Comparison of ENCODE assay signal across 12 mouse cellular contexts in the genomic region with DNA sequence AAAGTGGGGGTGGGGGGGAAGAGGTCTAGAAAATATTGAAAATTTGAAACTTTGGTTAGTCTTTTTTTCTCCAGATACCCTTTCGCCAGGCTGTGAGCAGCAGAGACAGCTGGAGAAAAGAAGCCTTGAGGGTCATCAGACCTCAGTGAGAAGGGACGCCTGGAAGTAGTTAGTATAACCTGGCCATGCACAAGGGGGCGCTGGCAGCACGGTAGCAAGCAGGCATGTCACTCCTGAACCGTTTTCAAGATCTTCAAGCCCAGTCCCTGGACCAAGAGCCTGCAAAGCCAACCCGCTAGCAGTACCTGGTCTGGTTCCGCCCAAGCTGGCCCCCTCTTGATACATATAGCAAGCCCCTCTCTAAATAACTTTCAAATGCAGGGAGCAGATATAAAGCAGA.
DNase-seq lines count a peak whose midpoint lies in the region; ATAC-seq lines count a peak whose summit lies in the region.
"Had no signal": no experiment of that assay in that cellular context is flagged by ENCODE, and none has a peak within 500 bp of the region (broad histone marks: within the 10 kb centered on the region; RNA-seq: fewer than 3 reads in every experiment).

No protein-coding gene starts in this region.

- H3K4me1 ChIP-seq in liver, embryonic 12.5 days, result no peaks in the 10 kb centered on the region
- H3K4me1 ChIP-seq: limb, embryonic 15.5 days; megakaryocyte, embryonic 14.5 days had no signal

- H3K27ac ChIP-seq in liver, embryonic 12.5 days, result no peak overlapping the region
- H3K27ac ChIP-seq: limb, embryonic 15.5 days had no signal

- no peak overlapping the region for H3K4me3 ChIP-seq in liver, embryonic 12.5 days
- H3K4me3 ChIP-seq: limb, embryonic 15.5 days; megakaryocyte, embryonic 14.5 days had no signal

- peak; percentile 42 for DNase-seq in cerebellum, adult 11 months
- DNase-seq in cerebellum, postnatal 4 days (ENCODE audit: low spot score in 2 of 2), result no peak
- peak; percentile 9 to 18 for DNase-seq in left cerebral cortex, adult 18-20 months (ENCODE audit: low spot score in 2 of 2)
- DNase-seq in left cerebral cortex, postnatal 14 days (ENCODE audit: low spot score in 2 of 2), result no peak
- DNase-seq in R1 (ENCODE audit: low read depth, low spot score), result peak; percentile 44
- DNase-seq in cerebellum, postnatal 36 days, result peak; percentile 40 to 48
- no peak for DNase-seq in ovary, postnatal 14 days (ENCODE audit: low spot score)
- DNase-seq: thymus, postnatal 25 days had no signal

- no peaks in the 10 kb centered on the region for H3K27me3 ChIP-seq in liver, embryonic 12.5 days (replicated peaks)
- H3K27me3 ChIP-seq: limb, embryonic 15.5 days; megakaryocyte, embryonic 14.5 days had no signal

- peaks cover 61% of the 10 kb centered on the region for H3K9me3 ChIP-seq in liver, embryonic 12.5 days (replicated peaks)
- H3K9me3 ChIP-seq: limb, embryonic 15.5 days had no signal

- 66% methylated on average over 7 of the region's 7 CpGs for WGBS in liver, embryonic 12.5 days (ENCODE audit: insufficient replicate concordance)

- H3K4me2 ChIP-seq in liver, embryonic 12.5 days, result no peak overlapping the region
- H3K4me2 ChIP-seq: limb, embryonic 15.5 days had no signal

- H3K9ac ChIP-seq in liver, embryonic 12.5 days, result no peak overlapping the region
- H3K9ac ChIP-seq: limb, embryonic 15.5 days had no signal

- H3K36me3 ChIP-seq in liver, embryonic 12.5 days, result no peaks in the 10 kb centered on the region
- H3K36me3 ChIP-seq: limb, embryonic 15.5 days had no signal

- intact Hi-C loops in left cerebral cortex, postnatal 14 days (cut with DNase I), result no loop called here

- ATAC-seq in liver, embryonic 12.5 days, result no peak
- ATAC-seq: intestine, embryonic 16.5 days had no signal

Comparison
In these comparisons a context has a peak if more than half of its experiments do, and no peak if none do; other contexts are left out.
1. DNase-seq: peak in cerebellum, adult 11 months (single experiment), left cerebral cortex, adult 18-20 months (2 of 2), R1 (single experiment) and cerebellum, postnatal 36 days (2 of 2); none in cerebellum, postnatal 4 days (0 of 2), left cerebral cortex, postnatal 14 days (0 of 2) and ovary, postnatal 14 days (single experiment).